12 mouse cellular contexts compared by ENCODE assay signal in genomic region chr17:13179021-13179420, GRCm38 (mm10). TPM values are rescaled to one million over a fixed set of nuclear protein-coding genes. Genes with fewer than 3 reads are reported as not detected.
"Had no signal": no experiment of that assay in that cellular context is flagged by ENCODE, and none has a peak within 500 bp of the region (broad histone marks: within the 10 kb centered on the region; RNA-seq: fewer than 3 reads in every experiment).

No protein-coding gene starts in this region.

RNA-seq across cellular contexts. Expression of gene Smok2a, which starts 42.0 kb away (rescaled TPM):
- polyA plus RNA-seq: neural tube, embryonic 13.5 days; neural tube, embryonic 14.5 days; neural tube, embryonic 15.5 days; small intestine, adult 2 months; spleen, adult 2 months; stomach, embryonic 14.5 days; stomach, embryonic 15.5 days; stomach, embryonic 16.5 days; stomach, postnatal 0 days; thymus, adult 2 months; thymus, postnatal 0 days; urinary bladder, adult 2 months had no signal

RNA-seq across cellular contexts. Expression of gene Unc93a, which starts 47.4 kb away (rescaled TPM):
- polyA plus RNA-seq: neural tube, embryonic 13.5 days; neural tube, embryonic 14.5 days; neural tube, embryonic 15.5 days; spleen, adult 2 months; stomach, embryonic 14.5 days; stomach, embryonic 15.5 days; stomach, embryonic 16.5 days; urinary bladder, adult 2 months had no signal

RNA-seq across cellular contexts. Expression of gene Smok2b, which starts 51.0 kb away (rescaled TPM):
- polyA plus RNA-seq: neural tube, embryonic 13.5 days; neural tube, embryonic 14.5 days; neural tube, embryonic 15.5 days; small intestine, adult 2 months; spleen, adult 2 months; stomach, embryonic 14.5 days; stomach, embryonic 15.5 days; stomach, embryonic 16.5 days; stomach, postnatal 0 days; thymus, adult 2 months; thymus, postnatal 0 days; urinary bladder, adult 2 months had no signal
